Mouse (Mus musculus) MEL (cell line): ENCODE results near the gene Sap30. TPM values are rescaled to one million over a fixed set of nuclear protein-coding genes. Genes with fewer than 3 reads are reported as not detected.

ENCODE experiments used
- DNase-seq: peaks from one replicate; pipeline ENCODE4 v3.0.0; 2011; ENCODE audit warnings: low read depth, low spot score
- H3K27ac ChIP-seq: 2 replicates; pipeline ENCODE4 v1.5.1; 2012; ENCODE audit warnings: low read depth, mild to moderate bottlenecking, control low read depth, low read length, moderate library complexity; ENCODE audit not compliant: control insufficient read depth
- H3K27me3 ChIP-seq, 2 experiments: fragments of 150-350 bp in 1 of 2; sonication (generic) in 1 of 2; 2 replicates each; pipeline ENCODE4 v1.6.1; 2012; ENCODE audit warnings: low read length in 2 of 2, mild to moderate bottlenecking in 2 of 2, improper control_type of control experiment in 1 of 2, moderate library complexity in 1 of 2; ENCODE audit not compliant: insufficient read depth in 2 of 2, control insufficient read depth in 1 of 2
- H3K36me3 ChIP-seq, 2 experiments: 2 replicates each; pipeline ENCODE4 v1.6.1; 2012 to 2014; ENCODE audit warnings: low read length in 2 of 2, improper control_type of control experiment in 1 of 2, inconsistent platforms in 1 of 2, mild to moderate bottlenecking in 1 of 2; ENCODE audit not compliant: insufficient read depth in 2 of 2, control insufficient read depth in 1 of 2
- H3K4me1 ChIP-seq, 2 experiments: fragments of 150-350 bp in 1 of 2; sonication (generic) in 1 of 2; 2 replicates each; pipeline ENCODE4 v1.6.1; 2012; ENCODE audit warnings: low read length in 2 of 2, improper control_type of control experiment in 1 of 2, mild to moderate bottlenecking in 1 of 2; ENCODE audit not compliant: insufficient read depth in 2 of 2, control insufficient read depth in 1 of 2
- H3K4me3 ChIP-seq, 2 experiments: fragments of 150-350 bp in 1 of 2; sonication (generic) in 1 of 2; 2 replicates each; pipeline ENCODE4 v1.5.1; 2012; ENCODE audit warnings: low read depth in 2 of 2, low read length in 2 of 2, mild to moderate bottlenecking in 2 of 2, moderate library complexity in 2 of 2, control low read depth in 1 of 2, improper control_type of control experiment in 1 of 2; ENCODE audit not compliant: control insufficient read depth in 1 of 2, insufficient read depth in 1 of 2
- H3K79me2 ChIP-seq: 2 replicates; pipeline ENCODE4 v1.6.1; 2012; ENCODE audit warnings: mild to moderate bottlenecking, low read length, moderate library complexity; ENCODE audit not compliant: control insufficient read depth, poor library complexity, insufficient read depth
- H3K9ac ChIP-seq: 2 replicates; pipeline ENCODE4 v1.6.1; 2012; ENCODE audit warnings: low read depth, mild to moderate bottlenecking, control low read depth, low read length, moderate library complexity; ENCODE audit not compliant: control insufficient read depth, poor library complexity, severe bottlenecking
- H3K9me3 ChIP-seq: fragments of 150-350 bp; sonication (generic); replicated peaks from 2 replicates; pipeline ENCODE4 v1.6.1; 2012; ENCODE audit warnings: mild to moderate bottlenecking, low read length, improper control_type of control experiment, moderate library complexity; ENCODE audit not compliant: insufficient read depth
- CTCF ChIP-seq, 3 experiments: IDR thresholded peaks in 2 of 3; conservative IDR thresholded peaks in 1 of 3; 2 replicates each; pipeline ENCODE4 v1.5.1; 2011 to 2012; ENCODE audit warnings: low read length in 3 of 3, low read depth in 2 of 3, mild to moderate bottlenecking in 2 of 3, improper control_type of control experiment in 1 of 3, inconsistent platforms in 1 of 3, mixed read lengths in 1 of 3, moderate library complexity in 1 of 3; ENCODE audit not compliant: control insufficient read depth in 1 of 3, insufficient read depth in 1 of 3, poor library complexity in 1 of 3, severe bottlenecking in 1 of 3
- ELF1 ChIP-seq: IDR thresholded peaks from 2 replicates; pipeline ENCODE4 v1.6.1; 2014; ENCODE audit warnings: low read depth, mild to moderate bottlenecking, inconsistent platforms, low read length, improper control_type of control experiment, moderate library complexity
- ETS1 ChIP-seq: IDR thresholded peaks from 2 replicates; pipeline ENCODE4 v1.6.1; 2012; ENCODE audit warnings: low read depth, mild to moderate bottlenecking, inconsistent platforms, low read length, improper control_type of control experiment, moderate library complexity
- GATA1 ChIP-seq: IDR thresholded peaks from 2 replicates; pipeline ENCODE4 v1.6.1; 2011; ENCODE audit warnings: low read depth, low read length, improper control_type of control experiment
- KAT2A ChIP-seq: conservative IDR thresholded peaks from 2 replicates; pipeline ENCODE4 v1.6.1; 2012; ENCODE audit warnings: low read depth, low read length, improper control_type of control experiment, inconsistent platforms
- MAZ ChIP-seq: IDR thresholded peaks from 2 replicates; pipeline ENCODE4 v1.6.1; 2012; ENCODE audit warnings: low read depth, mild to moderate bottlenecking, inconsistent platforms, low read length, improper control_type of control experiment
- MEF2A ChIP-seq: IDR thresholded peaks from 2 replicates; pipeline ENCODE4 v1.6.1; 2014; ENCODE audit warnings: low read depth, mild to moderate bottlenecking, inconsistent platforms, low read length, improper control_type of control experiment; ENCODE audit not compliant: poor library complexity, insufficient replicate concordance, severe bottlenecking; ENCODE audit errors: extremely low read depth
- MYB ChIP-seq: IDR thresholded peaks from 2 replicates; pipeline ENCODE4 v1.6.1; 2011; ENCODE audit warnings: mild to moderate bottlenecking, low read depth, low read length, improper control_type of control experiment
- MYC ChIP-seq: IDR thresholded peaks from 2 replicates; pipeline ENCODE4 v1.6.1; 2011; ENCODE audit warnings: low read depth, mild to moderate bottlenecking, low read length, improper control_type of control experiment, moderate library complexity
- RAD21 ChIP-seq: IDR thresholded peaks from 2 replicates; pipeline ENCODE4 v1.6.1; 2011; ENCODE audit warnings: mild to moderate bottlenecking, low read depth, low read length, improper control_type of control experiment
- RCOR1 ChIP-seq: IDR thresholded peaks from 2 replicates; pipeline ENCODE4 v1.6.1; 2012; ENCODE audit warnings: low read depth, mild to moderate bottlenecking, inconsistent platforms, low read length, improper control_type of control experiment
- SMC3 ChIP-seq: IDR thresholded peaks from 2 replicates; pipeline ENCODE4 v1.6.1; 2011; ENCODE audit warnings: low read depth, low read length, improper control_type of control experiment
- TAL1 ChIP-seq: IDR thresholded peaks from 2 replicates; pipeline ENCODE4 v1.6.1; 2012; ENCODE audit warnings: mild to moderate bottlenecking, inconsistent platforms, low read length, moderate library complexity, mixed read lengths
- TCF12 ChIP-seq: IDR thresholded peaks from 2 replicates; pipeline ENCODE4 v1.6.1; 2014; ENCODE audit warnings: low read depth, mild to moderate bottlenecking, inconsistent platforms, low read length, improper control_type of control experiment, moderate library complexity
- UBTF ChIP-seq: IDR thresholded peaks from 2 replicates; pipeline ENCODE4 v1.6.1; 2012; ENCODE audit warnings: low read depth, mild to moderate bottlenecking, inconsistent platforms, low read length, improper control_type of control experiment, moderate library complexity, borderline replicate concordance; ENCODE audit not compliant: insufficient read depth
- USF2 ChIP-seq, 2 experiments: IDR thresholded peaks; 2 replicates each; pipeline ENCODE4 v1.6.1; 2011 to 2012; ENCODE audit warnings: improper control_type of control experiment in 2 of 2, low read length in 2 of 2, borderline replicate concordance in 1 of 2, inconsistent platforms in 1 of 2, low read depth in 1 of 2, mild to moderate bottlenecking in 1 of 2; ENCODE audit not compliant: insufficient read depth in 1 of 2
- ZC3H11A ChIP-seq: IDR thresholded peaks from 2 replicates; pipeline ENCODE4 v1.6.1; 2012; ENCODE audit warnings: low read depth, mild to moderate bottlenecking, inconsistent platforms, low read length, improper control_type of control experiment
- polyA plus RNA-seq, 2 experiments: library from polyadenylated mRNA; stranded (reverse) in 1 of 2; unstranded in 1 of 2; fragments of >175 nt in 1 of 2; fragments of >200 nt in 1 of 2; gene quantifications; 2 replicates each; pipeline versions ENCODE4 v1.2.1 to v1.2.4; 2012; ENCODE audit warnings: low replicate concordance in 2 of 2, low read depth in 1 of 2; ENCODE audit not compliant: insufficient read length in 2 of 2, insufficient read depth in 1 of 2, missing spikeins in 1 of 2
- total RNA-seq: library from RNA; depleted of rRNA; stranded (reverse); fragments of 300-350 nt; gene quantifications from 2 replicates; pipeline ENCODE4 v1.2.3, GENCODE M21; 2012

Gene Sap30
- total and polyA plus RNA-seq, 3 experiments: 34.2 to 64.0 TPM; not detected in 1

- H3K27me3 ChIP-seq: no peaks in the 10 kb centered on the region
- H3K4me1 ChIP-seq: peaks cover 0 to 8% of the 10 kb centered on the region in 2 experiments; a peak in 2 of 4 replicates
- no peak overlapping the region for H3K9ac ChIP-seq
- H3K27ac ChIP-seq: no peak overlapping the region
- no peak overlapping the region for H3K4me3 ChIP-seq
- DNase-seq: no peak
- no peaks in the 10 kb centered on the region for H3K79me2 ChIP-seq
- H3K9me3 ChIP-seq: no peaks in the 10 kb centered on the region
- peaks cover 0 to 2% of the 10 kb centered on the region in 2 experiments; a peak in 2 of 4 replicates for H3K36me3 ChIP-seq
- TF ChIP-seq TAL1 (no peak), GATA1 (no peak), RAD21 (no peak), RCOR1 (no peak), USF2 (IDR thresholded peaks at IDR 0.05; ENCODE audit: borderline replicate concordance in 1 of 2, insufficient read depth in 1 of 2, low read depth in 1 of 2, low read length in 2 of 2) (no peak), MYC (no peak), TCF12 (no peak), UBTF (no peak), ETS1 (no peak), KAT2A (no peak)
Observed at GRCm38 (mm10) chr8:57534495-57534894, 46.8 kb upstream of the Sap30 start.

- H3K27ac ChIP-seq: no peak overlapping the region
- no peaks in the 10 kb centered on the region for H3K27me3 ChIP-seq
- H3K4me3 ChIP-seq: no peak overlapping the region
- no peaks in the 10 kb centered on the region for H3K9me3 ChIP-seq
- no peaks in the 10 kb centered on the region for H3K79me2 ChIP-seq
- TF ChIP-seq MYB (no peak), MEF2A (no peak), RAD21 (no peak), TAL1 (no peak)
- H3K9ac ChIP-seq: no peak overlapping the region
- peaks cover 0 to 8% of the 10 kb centered on the region in 2 experiments; a peak in 2 of 4 replicates for H3K4me1 ChIP-seq
- H3K36me3 ChIP-seq: peaks cover 0 to 2% of the 10 kb centered on the region in 2 experiments; a peak in 2 of 4 replicates
- no peak for DNase-seq
Observed at GRCm38 (mm10) chr8:57533106-57533505, 45.4 kb upstream of the Sap30 start.

GRCm38 (mm10) chr8:57532223-57532622 is 44.6 kb upstream of the Sap30 start:
- Histone ChIP-seq H3K9ac (no peak overlapping the region), H3K27ac (no peak overlapping the region), H3K4me3 (no peak overlapping the region), H3K4me1 (peaks cover 0 to 8% of the 10 kb centered on the region in 2 experiments; a peak in 2 of 4 replicates), H3K36me3 (peaks cover 0 to 2% of the 10 kb centered on the region in 2 experiments; a peak in 2 of 4 replicates), H3K79me2 (no peaks in the 10 kb centered on the region), H3K27me3 (no peaks in the 10 kb centered on the region), H3K9me3 (no peaks in the 10 kb centered on the region)
- TF ChIP-seq CTCF (IDR thresholded peaks at IDR 0.05 in 2 of 3, conservative IDR thresholded peaks at IDR 0.05 in 1 of 3; ENCODE audit: control insufficient read depth in 1 of 3, insufficient read depth in 1 of 3, low read depth in 2 of 3, low read length in 3 of 3, poor library complexity in 1 of 3, severe bottlenecking in 1 of 3): peak; percentile 35 to 70 (median 49)
- no peak for TF ChIP-seq MAZ
- TF ChIP-seq RAD21: peak; percentile 66
- 0 out of 2 replicates have a peak, but pooled peaks have one; percentile 27 for TF ChIP-seq ELF1
- peak; percentile 47 for TF ChIP-seq ZC3H11A
- TF ChIP-seq SMC3: peak; percentile 80
- no peak for TF ChIP-seq MYC
- DNase-seq: peak; percentile 54
